Mouse (Mus musculus) heart, embryonic 16.5 days (tissue): ENCODE measurements around the gene Glb1l. TPM values are rescaled to one million over a fixed set of nuclear protein-coding genes. Genes with fewer than 3 reads are reported as not detected.
"Not testable (repeated sequence)": the region's sequence is repeated elsewhere in the genome, so short reads cannot be mapped to it uniquely, and the experiment has no call there.

Source experiments
- ATAC-seq: fragments of 200-750 bp; cut with Nextera tagmentation; replicated peaks from 2 replicates; pipeline ENCODE4 v1.8.0; 2017; ENCODE audit warnings: moderate number of reproducible peaks; ENCODE audit not compliant: insufficient read depth, low FRiP score; ENCODE audit errors: extremely low read depth
- H3K27ac ChIP-seq: fragments of 300-500 bp; sonication (generic); 2 replicates; pipeline ENCODE4 v1.5.1; 2014; ENCODE audit warnings: mild to moderate bottlenecking, low read length, control low read depth, moderate library complexity
- H3K27me3 ChIP-seq: fragments of 300-500 bp; sonication (generic); 2 replicates; pipeline ENCODE4 v1.6.1; 2014; ENCODE audit warnings: low read length, mixed read lengths; ENCODE audit not compliant: control insufficient read depth, insufficient read depth
- H3K36me3 ChIP-seq: fragments of 300-500 bp; sonication (generic); 2 replicates; pipeline ENCODE4 v1.6.1; 2014; ENCODE audit not compliant: control insufficient read depth, insufficient read depth
- H3K4me1 ChIP-seq: fragments of 300-500 bp; sonication (generic); 2 replicates; pipeline ENCODE4 v1.6.1; 2014; ENCODE audit warnings: low read length, mixed read lengths; ENCODE audit not compliant: control insufficient read depth, insufficient read depth
- H3K4me2 ChIP-seq: fragments of 300-500 bp; sonication (generic); 2 replicates; pipeline ENCODE4 v1.6.1; 2014; ENCODE audit warnings: low read depth, mild to moderate bottlenecking, control low read depth, low read length
- H3K4me3 ChIP-seq: fragments of 300-500 bp; sonication (generic); 2 replicates; pipeline ENCODE4 v1.5.1; 2014; ENCODE audit warnings: mild to moderate bottlenecking, control low read depth, low read length
- H3K9ac ChIP-seq: fragments of 300-500 bp; sonication (generic); 2 replicates; pipeline ENCODE4 v1.6.1; 2014; ENCODE audit warnings: low read length, control low read depth
- H3K9me3 ChIP-seq: fragments of 300-500 bp; sonication (generic); replicated peaks from 2 replicates; pipeline ENCODE4 v1.6.1; 2016; ENCODE audit warnings: low read length; ENCODE audit not compliant: control insufficient read depth
- WGBS: fragments of 180-500 bp; shearing (Covaris S2); extraction: QIAGEN DNeasy Blood & Tissue Kit; methylation state at CpG from one replicate; pipeline ENCODE4 v1.1.7; 2014; 5-methylcytosine and 5-hydroxymethylcytosine counted together
- polyA plus RNA-seq: library from polyadenylated mRNA; unstranded; fragments of >200 nt; fragmentation: Nextera tagmentation; extraction: Ambion mirVana; gene quantifications from 2 replicates; pipeline ENCODE4 v1.2.1, GENCODE M21; 2015

Gene Glb1l
- polyA plus RNA-seq, 1 experiment from 2014 or later, result 8.8 TPM

DNA sequence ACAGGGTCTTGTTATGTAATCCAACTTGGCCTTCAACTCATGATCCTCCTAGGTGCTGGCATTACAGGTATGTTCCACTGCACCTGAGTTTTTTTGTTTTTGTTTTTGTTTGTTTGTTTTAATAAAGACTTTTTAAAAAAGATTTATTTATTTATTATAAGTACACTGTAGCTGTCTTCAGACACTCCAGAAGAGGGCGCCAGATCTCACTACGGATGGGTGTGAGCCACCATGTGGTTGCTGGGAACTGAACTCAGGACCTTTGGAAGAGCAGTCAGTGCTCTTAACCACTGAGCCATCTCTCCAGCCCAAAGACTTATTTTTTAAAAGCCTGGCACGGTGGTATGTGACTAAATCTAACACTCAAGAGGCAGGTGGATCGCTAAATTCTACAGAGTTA, 21.9 kb upstream of the Glb1l start:
- not testable (repeated sequence) for H3K4me3 ChIP-seq, H3K36me3 ChIP-seq, H3K4me2 ChIP-seq, ATAC-seq, H3K9ac ChIP-seq, H3K9me3 ChIP-seq, H3K27ac ChIP-seq, H3K27me3 ChIP-seq
- H3K4me1 ChIP-seq, result peaks cover 16% of the 10 kb centered on the region
- WGBS, result 70% methylated on average over 4 of the region's 4 CpGs

DNA sequence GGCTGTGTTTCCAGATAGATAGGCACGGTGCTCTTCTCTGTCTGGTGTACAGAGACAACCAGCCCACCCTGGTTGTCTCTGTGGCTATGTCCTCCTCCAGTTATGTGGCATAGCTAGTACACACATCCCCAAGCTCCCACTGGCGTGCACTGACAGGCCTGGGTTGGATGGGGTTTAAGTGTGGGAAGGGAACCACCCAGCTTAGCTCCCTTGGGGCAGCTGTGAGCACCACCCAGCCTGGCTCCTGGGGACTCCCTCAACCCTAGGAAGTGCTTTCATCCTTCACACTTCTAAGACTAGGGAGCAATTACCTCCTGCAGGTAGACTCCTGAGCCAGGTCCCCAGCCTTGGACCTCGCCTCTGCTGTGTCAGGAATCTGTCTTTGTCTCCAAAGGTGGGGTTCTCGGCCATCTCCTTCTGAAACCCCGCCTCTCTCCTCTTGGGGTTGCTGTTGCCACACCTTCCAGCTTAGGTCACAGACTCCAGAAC, 21.1 kb upstream of the Glb1l start, which contains the start of gene A630095N17Rik:
A630095N17Rik (minus strand) TSS at position 439 of the 489 bp plus-strand sequence.
- Histone ChIP-seq H3K9me3 (no peaks in the 10 kb centered on the region), H3K27me3 (no peaks in the 10 kb centered on the region), H3K4me1 (peaks cover 14% of the 10 kb centered on the region), H3K4me3 (no peak within 1 kb of the TSS), H3K27ac (no peak within 1 kb of the TSS), H3K36me3 (no peaks in the 10 kb centered on the region), H3K9ac (no peak within 1 kb of the TSS), H3K4me2 (no peak within 1 kb of the TSS)
- 70% methylated on average over 5 of the region's 5 CpGs for WGBS
- ATAC-seq, result no peak

DNA sequence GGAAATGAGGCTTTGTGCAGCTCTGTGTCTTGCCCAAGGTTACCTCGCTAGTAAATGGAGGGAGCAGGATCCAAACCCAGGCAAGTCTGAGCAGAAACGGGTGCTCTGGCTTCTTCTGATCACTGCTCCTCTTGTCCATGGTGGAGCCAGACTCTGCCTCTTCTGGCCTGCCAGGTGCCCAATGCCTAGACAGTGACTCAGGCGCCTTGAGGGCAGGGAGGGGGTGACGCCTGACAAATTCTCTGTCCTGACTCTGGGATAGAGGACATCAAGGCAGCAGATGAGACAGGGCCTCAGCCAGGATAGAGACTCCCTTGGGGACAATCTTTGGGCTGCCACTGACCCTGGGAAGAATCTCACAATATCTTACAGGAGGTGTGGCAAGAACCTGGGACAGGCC, 20.6 kb upstream of the Glb1l start:
- Histone ChIP-seq H3K27ac (no peak overlapping the region), H3K4me2 (no peak overlapping the region), H3K36me3 (no peaks in the 10 kb centered on the region), H3K9ac (no peak overlapping the region), H3K4me1 (peaks cover 14% of the 10 kb centered on the region), H3K27me3 (no peaks in the 10 kb centered on the region), H3K9me3 (no peaks in the 10 kb centered on the region), H3K4me3 (no peak overlapping the region)
- 64% methylated on average over 4 of the region's 4 CpGs for WGBS
- ATAC-seq, result no peak

DNA sequence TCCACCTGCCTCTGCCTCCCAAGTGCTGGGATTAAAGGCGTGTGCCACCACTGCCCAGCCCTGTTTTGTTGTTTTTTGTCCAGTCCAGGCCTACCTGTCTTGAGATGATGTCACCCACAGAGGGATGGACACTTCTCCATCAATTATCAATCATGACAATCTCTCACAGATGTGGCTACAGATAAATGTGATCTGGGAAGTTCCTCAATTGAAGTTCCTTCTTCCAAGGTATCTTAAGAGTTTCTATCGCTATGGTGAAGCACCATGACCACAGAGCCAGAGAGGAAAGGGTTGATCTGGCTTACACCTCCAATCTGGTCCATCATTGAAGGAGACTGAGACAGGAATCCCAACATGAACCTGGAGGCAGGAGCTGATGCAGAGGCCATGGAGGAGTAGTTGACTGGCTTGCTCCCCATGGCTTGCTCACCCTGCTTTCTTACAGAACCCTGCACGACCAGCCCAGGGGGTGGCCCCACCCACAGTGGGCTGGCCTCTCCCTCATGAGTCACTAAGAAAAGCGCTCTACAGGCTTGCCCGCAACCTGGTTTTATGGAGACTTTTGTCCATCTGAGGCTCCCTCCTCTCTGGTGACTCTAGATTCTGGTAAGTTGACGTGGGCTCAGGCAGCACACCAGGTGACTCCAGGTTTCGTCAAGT, 19.9 kb upstream of the Glb1l start:
- Histone ChIP-seq H3K9me3 (no peaks in the 10 kb centered on the region), H3K4me3 (no peak overlapping the region), H3K9ac (no peak overlapping the region), H3K27me3 (no peaks in the 10 kb centered on the region), H3K4me2 (no peak overlapping the region), H3K36me3 (no peaks in the 10 kb centered on the region), H3K27ac (no peak overlapping the region), H3K4me1 (peaks cover 13% of the 10 kb centered on the region; the same call in 1 of the 2 replicates)
- WGBS, result 64% methylated on average over 7 of the region's 7 CpGs
- no peak for ATAC-seq

DNA sequence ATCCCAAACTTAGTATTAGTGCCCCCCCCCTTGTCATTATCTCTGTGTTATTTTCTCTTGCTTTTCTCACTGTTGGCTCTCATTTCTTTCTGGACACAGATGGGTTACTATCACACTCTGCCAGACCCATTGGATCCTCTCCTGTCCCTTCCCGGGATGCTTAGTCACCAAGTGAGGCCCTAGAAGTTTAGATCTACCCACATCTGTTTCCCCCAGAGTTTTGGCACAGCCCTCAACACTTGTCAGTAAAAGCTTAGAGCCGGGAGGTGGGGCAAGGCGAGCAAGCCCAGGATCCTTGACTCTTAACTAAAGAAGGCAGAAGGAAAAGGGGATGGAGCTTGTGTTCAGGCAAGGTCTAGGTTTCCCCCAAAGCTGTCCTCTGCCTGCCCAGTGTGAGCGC, 18.5 kb upstream of the Glb1l start:
- Histone ChIP-seq H3K4me1 (peaks cover 6% of the 10 kb centered on the region; the same call in 1 of the 2 replicates), H3K27me3 (no peaks in the 10 kb centered on the region), H3K9ac (no peak overlapping the region), H3K36me3 (no peaks in the 10 kb centered on the region), H3K27ac (no peak overlapping the region), H3K4me2 (no peak overlapping the region), H3K9me3 (no peaks in the 10 kb centered on the region), H3K4me3 (no peak overlapping the region)
- ATAC-seq, result no peak
- 64% methylated on average over 4 of the region's 4 CpGs for WGBS

DNA sequence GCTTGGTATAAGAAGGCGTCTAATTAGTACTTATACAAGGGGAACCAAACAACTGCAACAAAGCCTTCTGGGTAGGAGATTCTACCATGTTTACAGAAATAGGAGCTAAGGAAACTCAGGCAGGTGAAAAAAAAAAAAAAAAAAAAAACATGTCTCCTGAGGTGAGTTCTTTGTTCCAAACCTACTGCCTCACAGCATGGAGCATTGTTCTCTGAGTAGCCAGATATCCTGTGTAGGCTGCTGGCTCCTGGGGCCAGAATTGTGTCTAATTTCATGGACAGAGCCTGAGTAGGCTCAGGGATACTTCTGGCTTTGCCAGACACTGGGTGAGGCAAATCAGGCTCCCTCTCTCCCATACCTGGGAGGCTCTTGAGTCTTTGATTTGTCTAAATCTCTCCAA, 17.0 kb upstream of the Glb1l start:
- H3K36me3 ChIP-seq, result no peaks in the 10 kb centered on the region
- no peak overlapping the region for H3K4me2 ChIP-seq
- no peaks in the 10 kb centered on the region for H3K27me3 ChIP-seq
- no peak overlapping the region for H3K27ac ChIP-seq
- H3K9ac ChIP-seq, result no peak overlapping the region
- H3K9me3 ChIP-seq, result no peaks in the 10 kb centered on the region
- no peak for ATAC-seq
- 58% methylated on average over 1 of the region's 1 CpGs for WGBS
- no peak overlapping the region for H3K4me3 ChIP-seq
- peaks cover 6% of the 10 kb centered on the region; the same call in 1 of the 2 replicates for H3K4me1 ChIP-seq

DNA sequence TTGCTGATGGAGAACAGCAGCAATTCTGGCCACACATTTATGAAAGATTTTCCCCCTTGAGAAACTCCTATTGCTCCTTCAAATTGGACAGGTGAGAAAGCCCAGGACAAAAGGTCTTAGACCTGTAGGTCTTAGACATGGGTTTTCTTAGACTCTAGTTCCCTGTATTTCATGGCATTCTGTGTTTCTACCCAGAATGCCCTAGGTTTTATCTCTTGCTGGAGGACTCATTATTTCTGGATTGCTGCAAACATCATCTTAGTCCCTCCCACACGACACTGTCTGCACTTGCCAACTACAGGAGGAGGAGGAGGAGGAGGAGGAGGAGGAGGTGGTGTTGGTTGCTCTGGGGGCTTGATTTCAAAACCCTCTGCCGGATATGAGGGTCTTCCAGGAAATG, 15.5 kb upstream of the Glb1l start:
- no peak overlapping the region for H3K4me2 ChIP-seq

DNA sequence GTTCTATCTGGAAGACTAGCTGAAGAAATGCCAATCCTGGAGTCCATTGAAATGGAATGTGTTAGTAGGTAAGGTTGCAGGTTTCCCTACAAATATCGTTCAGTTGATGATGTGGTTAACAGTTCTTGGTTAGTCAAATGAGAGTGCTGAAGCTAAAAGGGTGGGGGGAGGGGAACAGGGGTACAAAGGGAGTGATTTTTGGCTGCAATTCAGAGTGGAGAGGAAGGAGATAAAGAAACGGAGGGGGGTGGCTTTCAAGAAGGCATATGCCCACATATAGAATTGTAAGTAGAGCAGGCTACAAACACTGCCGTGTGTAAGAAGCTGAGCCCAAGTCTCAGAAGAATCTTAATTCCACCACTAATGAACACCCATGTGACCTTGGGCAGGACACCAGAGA, 14.9 kb upstream of the Glb1l start:
- Histone ChIP-seq H3K9ac (no peak overlapping the region), H3K4me2 (no peak overlapping the region), H3K9me3 (no peaks in the 10 kb centered on the region), H3K4me1 (peaks cover 6% of the 10 kb centered on the region; the same call in 1 of the 2 replicates), H3K27ac (no peak overlapping the region), H3K36me3 (no peaks in the 10 kb centered on the region), H3K4me3 (no peak overlapping the region), H3K27me3 (0 out of 2 replicates have a peak, but pooled peaks cover 2% of the 10 kb centered on the region)
- ATAC-seq, result no peak
- WGBS, result 35% methylated on average over 3 of the region's 3 CpGs

More for the DNA sequence above, 15.5 kb upstream of the Glb1l start:
- Histone ChIP-seq H3K9ac (no peak overlapping the region), H3K9me3 (no peaks in the 10 kb centered on the region), H3K27ac (no peak overlapping the region), H3K27me3 (0 out of 2 replicates have a peak, but pooled peaks cover 2% of the 10 kb centered on the region), H3K4me1 (peaks cover 6% of the 10 kb centered on the region; the same call in 1 of the 2 replicates), H3K36me3 (no peaks in the 10 kb centered on the region), H3K4me3 (no peak overlapping the region)
- no peak for ATAC-seq
- WGBS, result 68% methylated on average over 2 of the region's 2 CpGs

DNA sequence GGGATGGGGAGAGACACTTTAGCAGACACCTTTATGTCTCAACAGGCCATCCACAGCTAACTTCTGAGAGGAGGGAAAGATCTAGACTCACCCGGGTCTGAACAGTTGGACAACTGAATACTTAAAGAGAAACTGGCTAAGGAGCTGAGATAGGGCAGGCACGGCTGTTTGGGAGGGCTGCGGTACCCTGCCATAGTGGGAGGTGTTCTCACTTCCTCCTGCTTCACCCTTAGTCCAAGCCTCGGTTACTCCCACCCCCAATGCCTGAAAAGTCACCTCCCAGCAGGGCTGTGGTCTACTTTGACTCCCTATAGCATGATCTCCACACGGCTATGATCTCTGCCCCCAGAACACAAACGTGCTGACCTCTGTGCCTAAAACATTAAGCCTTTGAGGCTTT, 12.9 kb upstream of the Glb1l start:
- ATAC-seq, result no peak
- H3K27ac ChIP-seq, result 0 out of 2 replicates have a peak overlapping the region, but pooled peaks have one; percentile 3
- no peak overlapping the region for H3K4me3 ChIP-seq
- H3K9ac ChIP-seq, result no peak overlapping the region
- peaks cover 7% of the 10 kb centered on the region; the same call in 1 of the 2 replicates for H3K27me3 ChIP-seq
- no peaks in the 10 kb centered on the region for H3K36me3 ChIP-seq
- H3K9me3 ChIP-seq, result no peaks in the 10 kb centered on the region
- no peak overlapping the region for H3K4me2 ChIP-seq
- peaks cover 10% of the 10 kb centered on the region for H3K4me1 ChIP-seq
- 42% methylated on average over 6 of the region's 6 CpGs for WGBS
